Comparison of ENCODE assay signal across 16 mouse cellular contexts in the genomic region with DNA sequence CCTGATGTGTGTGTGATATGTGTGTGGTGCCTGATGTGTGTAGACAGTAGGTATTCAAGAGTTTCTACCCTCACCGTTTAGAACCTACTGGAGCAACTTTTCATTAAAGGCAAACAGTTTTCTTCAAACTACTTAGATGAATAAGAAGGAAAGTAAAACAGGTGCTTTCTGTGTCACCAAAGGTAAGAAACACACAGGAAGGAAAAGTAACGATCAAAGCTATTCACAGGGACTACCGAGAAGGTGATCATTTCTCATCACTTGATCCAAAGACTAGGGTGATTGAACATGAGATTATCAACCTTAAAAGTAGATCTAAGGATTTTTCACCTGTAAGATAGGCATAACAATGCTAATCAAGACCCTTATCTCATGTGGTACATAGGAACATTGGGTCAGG.
"Had no signal": no experiment of that assay in that cellular context is flagged by ENCODE, and none has a peak within 500 bp of the region (broad histone marks: within the 10 kb centered on the region; RNA-seq: fewer than 3 reads in every experiment).

No protein-coding gene starts in this region.

- ATAC-seq: hindbrain, postnatal 0 days; intestine, embryonic 16.5 days; liver, embryonic 12.5 days had no signal

- DNase-seq: gastrocnemius, postnatal 10 days; gastrocnemius, postnatal 25 days; heart, adult 18-20 months; heart, postnatal 10 days; heart, postnatal 36 days; kidney, adult 11 months; kidney, adult 2 months; kidney, adult 9 months; kidney, postnatal 14 days; kidney, postnatal 36 days; layer of hippocampus, adult 9-11 months; layer of hippocampus, postnatal 36 days; left cerebral cortex, postnatal 4 days had no signal
